Mouse (Mus musculus) MEL-GATA-1-ER (cell line): ENCODE data around the gene Hist1h3c.

Experiments used
- DNase-seq: peaks from one replicate; pipeline ENCODE4 v3.0.0-alpha.2; 2012; ENCODE audit warnings: low read depth; ENCODE audit errors: extremely low read depth

Hist1h3c gene

GRCm38 (mm10) chr13:23757921-23758320, 12.5 kb upstream of the Hist1h3c start:
- DNase-seq: no peak

DNA sequence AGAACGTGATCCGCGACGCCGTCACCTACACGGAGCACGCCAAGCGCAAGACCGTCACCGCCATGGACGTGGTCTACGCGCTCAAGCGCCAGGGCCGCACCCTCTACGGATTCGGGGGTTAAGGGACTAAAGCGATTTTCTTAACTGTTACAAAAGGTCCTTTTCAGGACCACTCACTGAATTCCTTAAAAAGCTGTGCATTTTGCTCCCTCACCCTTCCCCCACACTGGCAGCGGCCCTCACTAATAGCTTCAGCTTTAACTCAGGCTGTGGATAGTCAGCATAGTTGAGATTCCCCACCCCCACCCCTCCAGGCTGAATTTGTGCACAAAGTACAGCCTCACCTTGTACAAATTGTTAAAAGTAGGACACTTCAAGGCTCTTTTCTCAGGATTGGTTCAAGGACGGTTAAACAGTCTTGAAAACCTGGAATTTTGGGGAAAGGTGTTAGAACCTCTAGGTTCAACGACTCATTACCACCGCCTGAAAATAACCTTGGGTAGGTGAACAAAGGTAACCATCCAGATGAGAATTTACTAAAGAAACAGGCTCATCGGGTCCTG, 11.9 kb upstream of the Hist1h3c start:
- DNase-seq: peak; percentile 85

DNA sequence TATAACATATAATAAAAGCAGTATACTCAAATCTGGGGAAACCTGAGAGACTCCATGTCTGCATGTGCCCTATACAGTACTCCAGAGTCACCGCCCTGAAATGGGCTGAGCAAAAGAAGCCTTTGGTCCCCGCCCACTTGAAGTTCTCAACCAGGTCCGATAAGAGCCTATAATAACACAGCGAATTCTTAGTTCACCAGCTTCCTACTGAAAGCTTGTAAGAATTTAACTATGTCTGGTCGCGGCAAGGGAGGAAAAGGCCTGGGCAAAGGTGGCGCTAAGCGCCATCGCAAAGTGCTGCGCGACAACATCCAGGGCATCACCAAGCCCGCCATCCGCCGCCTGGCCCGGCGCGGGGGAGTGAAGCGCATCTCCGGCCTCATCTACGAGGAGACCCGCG, 11.4 kb upstream of the Hist1h3c start, which contains the start of gene Hist1h4b:
TSS of gene Hist1h4b (plus strand) at position 224 of the 400 bp plus-strand sequence.
- DNase-seq: peak; percentile 96

DNA sequence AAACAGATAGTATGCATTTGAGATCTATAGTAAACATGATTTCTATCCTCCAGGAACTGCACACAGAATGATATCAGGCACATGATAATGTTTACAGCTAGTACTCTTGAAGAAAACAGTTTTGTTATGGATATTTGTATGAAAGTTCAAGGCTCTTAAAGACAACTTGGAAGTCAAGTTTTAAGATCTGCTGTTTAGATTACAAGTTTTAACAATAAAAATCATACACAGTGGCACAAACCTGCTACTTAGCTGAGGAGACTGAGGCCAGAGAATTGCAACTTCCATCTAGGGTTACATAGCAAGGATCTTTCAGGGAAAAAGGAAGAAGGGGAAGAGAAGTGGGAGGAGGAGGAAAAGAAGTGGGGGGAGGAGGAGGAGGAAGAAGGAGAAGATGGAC, 9.6 kb upstream of the Hist1h3c start:
- no peak for DNase-seq

- DNase-seq: no peak
These were observed 8.1 kb upstream of the Hist1h3c start for GRCm38 (mm10) chr13:23753314-23754078.

GRCm38 (mm10) chr13:23752742-23753172, 7.4 kb upstream of the Hist1h3c start:
- DNase-seq: no peak

GRCm38 (mm10) chr13:23752067-23752741, 6.8 kb upstream of the Hist1h3c start, which contains the start of gene Hist1h3b:
Gene Hist1h3b, plus strand, starts transcription at chr13:23752267.
- peak; percentile 97 for DNase-seq

DNA sequence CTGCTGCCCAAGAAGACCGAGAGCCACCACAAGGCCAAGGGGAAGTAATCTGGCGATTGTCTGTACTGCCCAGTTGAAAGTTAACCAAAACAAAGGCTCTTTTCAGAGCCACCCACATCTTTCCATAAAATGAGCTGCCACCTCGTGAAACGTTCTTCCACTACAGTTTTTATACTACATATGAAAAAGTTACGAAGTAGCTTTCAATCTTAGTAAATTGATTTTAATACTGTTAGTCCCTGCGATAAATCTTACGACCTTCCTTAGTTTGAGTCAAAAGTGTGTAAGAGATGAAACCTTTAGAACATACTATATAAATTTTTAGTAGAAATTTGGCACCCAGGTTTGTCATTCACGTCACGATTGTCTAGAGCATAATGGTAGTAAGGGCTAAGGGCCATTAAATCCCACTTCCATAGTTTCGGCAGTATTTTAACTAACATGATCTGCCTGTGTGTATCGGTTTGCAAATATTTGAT, 6.1 kb upstream of the Hist1h3c start:
- DNase-seq: peak; percentile 68

DNA sequence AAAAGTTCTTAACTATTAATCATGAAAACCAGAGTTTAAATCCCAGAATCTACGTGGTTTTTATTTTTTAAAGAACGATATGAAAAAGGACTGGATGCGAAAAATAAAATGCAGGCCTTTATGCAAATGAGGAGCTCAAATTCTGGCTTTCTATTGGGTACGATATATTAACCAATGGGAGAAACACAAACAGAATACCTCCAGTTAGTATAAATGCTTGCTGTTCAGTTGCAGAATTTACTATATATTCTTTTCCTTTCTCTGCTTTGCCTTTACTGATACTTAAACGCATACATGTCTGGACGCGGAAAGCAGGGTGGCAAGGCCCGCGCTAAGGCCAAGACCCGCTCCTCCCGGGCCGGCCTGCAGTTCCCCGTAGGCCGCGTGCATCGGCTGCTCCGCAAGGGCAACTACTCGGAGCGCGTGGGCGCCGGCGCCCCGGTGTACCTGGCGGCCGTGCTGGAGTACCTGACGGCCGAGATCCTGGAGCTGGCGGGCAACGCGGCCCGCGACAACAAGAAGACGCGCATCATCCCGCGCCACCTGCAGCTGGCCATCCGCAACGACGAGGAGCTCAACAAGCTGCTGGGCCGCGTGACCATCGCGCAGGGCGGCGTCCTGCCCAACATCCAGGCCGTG, 5.6 kb upstream of the Hist1h3c start, which contains the start of gene Hist1h2ab:
TSS of gene Hist1h2ab (plus strand) at position 288 of the 639 bp plus-strand sequence.
- peak; percentile 92 for DNase-seq

GRCm38 (mm10) chr13:23749563-23750121, 4.2 kb upstream of the Hist1h3c start:
- no peak for DNase-seq

GRCm38 (mm10) chr13:23747892-23748288, 2.5 kb upstream of the Hist1h3c start:
- DNase-seq: no peak

GRCm38 (mm10) chr13:23747081-23747891, 1.9 kb upstream of the Hist1h3c start:
- DNase-seq: peak; percentile 75

DNA sequence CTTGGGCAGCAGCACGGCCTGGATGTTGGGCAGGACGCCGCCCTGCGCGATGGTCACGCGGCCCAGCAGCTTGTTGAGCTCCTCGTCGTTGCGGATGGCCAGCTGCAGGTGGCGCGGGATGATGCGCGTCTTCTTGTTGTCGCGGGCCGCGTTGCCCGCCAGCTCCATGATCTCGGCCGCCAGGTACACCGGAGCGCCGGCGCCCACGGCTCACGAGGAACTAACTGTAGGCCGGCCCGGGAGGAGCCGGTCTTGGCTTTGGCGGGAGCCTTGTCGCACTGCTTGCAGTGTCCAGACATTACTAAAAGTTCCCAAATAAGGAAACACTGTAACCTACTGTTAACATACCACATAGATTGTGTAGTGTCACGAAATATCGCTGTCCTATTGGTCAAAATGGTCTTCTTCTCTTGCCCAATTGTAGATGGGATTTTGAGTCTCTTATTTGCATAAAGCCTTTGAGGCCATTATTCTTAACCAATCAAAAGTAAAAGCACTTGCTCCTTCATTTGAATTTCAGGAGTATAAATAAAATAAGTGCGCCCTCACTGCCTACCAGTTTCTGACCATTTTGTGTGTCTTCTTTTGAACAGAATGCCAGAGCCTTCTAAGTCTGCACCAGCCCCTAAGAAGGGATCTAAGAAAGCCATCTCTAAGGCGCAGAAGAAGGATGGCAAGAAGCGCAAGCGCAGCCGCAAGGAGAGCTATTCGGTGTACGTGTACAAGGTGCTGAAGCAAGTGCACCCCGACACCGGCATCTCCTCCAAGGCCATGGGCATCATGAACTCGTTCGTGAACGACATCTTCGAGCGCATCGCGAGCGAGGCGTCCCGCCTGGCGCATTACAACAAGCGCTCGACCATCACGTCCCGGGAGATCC, 1.0 kb upstream of the Hist1h3c start, which contains the start of gene Hist1h2bb:
TSS of gene Hist1h2bb (plus strand) at position 534 of the 880 bp plus-strand sequence.
- peak; percentile 99 for DNase-seq

DNA sequence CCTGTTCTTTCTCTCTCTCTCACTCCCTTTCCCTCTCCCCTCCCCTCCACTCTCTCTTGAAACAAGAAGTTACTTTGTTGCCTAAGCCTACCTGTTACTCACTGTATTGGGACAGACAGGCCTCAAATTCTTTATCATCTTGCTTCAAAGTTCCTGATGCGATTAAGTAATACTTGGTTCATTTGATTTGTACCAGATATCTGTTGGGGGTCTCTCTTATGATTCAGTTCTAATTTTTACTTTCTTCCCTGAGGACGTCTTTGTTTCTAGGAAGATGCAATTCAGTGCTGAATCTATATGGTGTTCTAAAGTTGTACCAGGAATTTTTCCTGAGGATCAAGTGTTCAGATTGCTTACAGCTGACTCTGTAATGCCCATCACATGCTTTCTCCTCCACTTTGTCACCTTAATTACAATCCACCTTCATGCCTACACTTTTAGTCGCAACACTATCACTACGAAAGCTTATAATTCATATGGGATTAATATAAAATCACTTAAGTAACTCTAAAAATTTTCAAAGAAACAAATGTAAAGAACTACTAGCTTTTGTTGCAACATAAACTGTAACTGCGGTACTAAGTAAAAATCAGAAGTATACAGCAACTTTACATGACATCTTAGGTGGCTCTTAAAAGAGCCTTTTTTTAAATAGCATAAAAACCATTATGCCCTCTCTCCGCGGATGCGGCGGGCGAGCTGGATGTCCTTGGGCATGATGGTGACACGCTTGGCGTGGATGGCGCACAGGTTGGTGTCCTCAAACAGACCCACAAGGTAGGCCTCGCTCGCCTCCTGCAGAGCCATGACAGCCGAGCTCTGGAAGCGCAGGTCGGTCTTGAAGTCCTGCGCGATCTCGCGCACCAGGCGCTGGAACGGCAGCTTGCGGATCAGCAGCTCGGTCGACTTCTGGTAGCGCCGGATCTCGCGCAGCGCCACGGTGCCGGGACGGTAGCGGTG, 701 bp downstream of the Hist1h3c start:
- peak; percentile 72 for DNase-seq

- DNase-seq: no peak
These were observed 1.4 kb downstream of the Hist1h3c start for GRCm38 (mm10) chr13:23743963-23744362.

DNA sequence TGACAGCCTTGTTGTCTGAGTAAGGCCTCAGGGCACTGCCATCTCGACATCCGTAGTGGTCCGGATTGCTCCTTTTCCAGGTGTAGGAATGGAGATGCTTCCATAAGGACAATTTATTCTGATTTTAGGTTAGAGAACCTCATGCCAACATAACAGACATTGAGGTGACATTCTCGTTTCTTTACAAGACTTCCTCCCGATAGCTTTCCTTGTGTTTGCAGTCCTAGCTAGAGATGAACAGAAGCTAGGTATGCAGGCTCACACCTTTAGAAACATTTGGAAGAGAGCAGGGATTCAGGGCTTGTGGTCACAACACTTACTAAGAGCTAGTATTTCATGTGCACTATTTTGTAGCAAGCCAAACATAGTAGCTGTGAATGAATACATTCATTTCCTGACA, 2.2 kb downstream of the Hist1h3c start:
- DNase-seq: no peak

- no peak for DNase-seq
These were observed 3.4 kb downstream of the Hist1h3c start for GRCm38 (mm10) chr13:23742007-23742406.

GRCm38 (mm10) chr13:23740910-23741309, 4.5 kb downstream of the Hist1h3c start:
- no peak for DNase-seq
